Mouse (Mus musculus) brain, embryonic 14.5 days (tissue): ENCODE measurements around the gene Pkn1. TPM values are rescaled to one million over a fixed set of nuclear protein-coding genes. Genes with fewer than 3 reads are reported as not detected.

Experiments
- DNase-seq: peaks from one replicate; pipeline ENCODE4 v3.0.0-alpha.2; 2011; ENCODE audit warnings: low read depth
- CTCF ChIP-seq: fragments of 200-500 bp; IDR thresholded peaks from 2 replicates; pipeline ENCODE4 v1.5.1; 2012; ENCODE audit warnings: inconsistent platforms, mild to moderate bottlenecking, moderate library complexity, borderline replicate concordance; ENCODE audit not compliant: insufficient read depth, insufficient read length; ENCODE audit errors: extremely low read depth
- POLR2A ChIP-seq: fragments of 200-500 bp; IDR thresholded peaks from 2 replicates; pipeline ENCODE4 v1.6.1; 2012; ENCODE audit warnings: mild to moderate bottlenecking, inconsistent platforms, borderline replicate concordance; ENCODE audit not compliant: poor library complexity, insufficient read depth, insufficient read length, severe bottlenecking; ENCODE audit errors: extremely low read depth
- polyA plus RNA-seq: library from polyadenylated mRNA; depleted of rRNA; stranded (reverse); fragments of >200 nt; gene quantifications from 2 replicates; pipeline ENCODE4 v1.2.3, GENCODE M21; 2012

Pkn1 gene
- polyA plus RNA-seq, 1 experiment: 74.6 TPM

DNA sequence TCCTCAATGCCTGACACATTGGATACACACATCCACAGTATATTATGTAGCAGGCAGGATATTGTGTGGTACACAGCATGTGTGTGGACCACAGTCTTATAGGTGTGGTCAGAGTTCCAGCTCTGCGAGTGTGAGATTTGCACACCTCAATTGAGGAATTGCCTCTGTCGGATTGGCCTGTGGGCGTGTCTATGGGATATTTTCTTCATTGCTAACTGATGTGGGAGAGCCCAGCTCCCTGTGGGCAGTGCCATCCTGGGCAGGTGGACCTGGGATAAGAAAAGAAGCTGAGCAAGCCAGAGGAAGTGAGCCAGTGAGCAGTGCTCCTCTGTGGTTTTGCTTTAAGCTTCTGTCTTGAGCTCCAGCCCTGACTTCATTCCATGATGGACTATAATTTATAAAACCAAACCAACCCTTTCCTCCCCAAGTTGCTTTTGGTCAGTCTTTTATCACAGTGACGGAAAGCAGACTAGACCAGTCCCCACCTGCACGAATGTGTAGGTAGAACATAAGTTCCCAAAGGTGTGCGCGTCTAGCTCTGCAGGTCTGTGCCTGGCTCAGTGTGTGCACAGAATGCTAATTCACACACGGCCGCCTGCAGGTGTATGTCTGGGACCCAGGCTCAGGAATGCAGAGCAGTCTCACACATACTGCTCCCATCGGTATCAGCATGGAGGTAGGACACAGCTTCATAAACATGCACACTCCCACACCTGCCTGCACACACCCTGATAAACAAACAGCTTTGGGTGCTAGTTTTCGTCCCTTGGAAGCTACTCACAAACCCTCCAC, 4.4 kb downstream of the Pkn1 start:
- TF ChIP-seq CTCF (no peak), POLR2A (no peak)
- no peak for DNase-seq

DNA sequence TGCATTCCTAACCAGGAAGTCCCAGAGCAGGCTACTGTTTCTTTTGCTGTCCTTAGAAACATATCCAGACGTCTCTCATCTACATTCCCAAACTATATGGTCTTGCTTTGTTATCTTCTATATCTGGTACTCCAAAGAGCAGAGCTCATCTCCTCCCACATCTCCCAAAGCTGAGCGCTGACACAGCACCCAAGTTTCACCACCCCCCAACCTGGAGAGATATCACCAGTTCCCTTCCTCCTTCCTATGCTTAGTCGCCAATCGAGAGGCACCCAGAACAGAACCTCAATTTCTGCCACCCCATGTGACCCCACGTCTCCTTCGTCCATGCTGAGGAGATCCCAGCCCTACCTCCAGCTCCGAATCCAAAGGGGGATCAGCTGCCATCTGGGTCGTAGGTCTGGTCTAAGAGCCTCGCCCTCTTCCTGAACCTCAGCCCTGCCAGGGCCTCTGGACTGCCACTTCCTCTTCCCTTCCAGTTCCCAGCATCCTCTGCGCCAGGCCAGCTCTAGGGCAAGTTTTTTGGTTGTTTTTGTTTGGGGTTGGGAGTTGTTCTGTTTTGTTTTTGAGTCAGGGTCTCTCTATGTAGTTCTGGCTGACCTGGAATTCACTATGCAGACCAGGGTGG, 5.3 kb downstream of the Pkn1 start:
- no peak for TF ChIP-seq POLR2A
- no peak for DNase-seq

DNA sequence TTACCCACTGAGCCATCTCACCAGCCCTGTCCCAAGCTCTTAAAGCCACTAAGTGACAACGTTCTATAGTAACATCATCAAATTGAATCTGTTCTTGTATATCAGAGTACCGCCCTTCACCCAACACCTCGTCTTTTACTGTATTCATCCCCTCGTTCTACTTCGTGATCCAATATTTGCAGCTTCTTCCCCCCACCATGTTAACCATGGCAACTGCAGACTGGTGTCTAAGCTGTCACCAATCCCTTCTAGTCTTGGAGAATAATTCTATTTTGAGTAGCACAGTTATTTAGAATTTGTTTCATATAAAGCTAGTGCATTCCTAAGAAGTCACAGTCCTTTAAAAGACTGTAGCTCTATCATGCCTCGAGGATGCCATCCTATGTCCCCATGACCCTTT, 9.7 kb downstream of the Pkn1 start:
- no peak for TF ChIP-seq POLR2A
- no peak for TF ChIP-seq CTCF
- no peak for DNase-seq

DNA sequence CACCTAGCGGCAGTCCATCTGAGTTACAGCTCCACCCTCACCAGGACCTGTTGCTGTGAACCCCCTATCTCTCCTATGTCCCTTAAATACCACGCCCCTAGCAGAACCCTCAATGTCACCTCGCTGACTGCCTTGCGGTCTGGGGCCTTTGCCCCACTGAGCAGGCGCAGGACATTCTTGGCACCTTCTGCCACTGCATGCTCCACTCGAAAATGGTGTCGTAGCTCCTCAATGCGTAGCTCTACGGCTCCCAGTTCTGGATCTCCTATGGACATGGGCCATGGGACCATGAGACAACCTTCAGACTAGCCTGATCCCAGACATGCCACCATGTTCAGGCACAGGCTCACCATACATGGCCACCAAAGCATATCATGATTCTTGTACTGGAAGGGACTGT, 14.5 kb downstream of the Pkn1 start:
- TF ChIP-seq POLR2A (no peak), CTCF (no peak)
- no peak for DNase-seq

DNA sequence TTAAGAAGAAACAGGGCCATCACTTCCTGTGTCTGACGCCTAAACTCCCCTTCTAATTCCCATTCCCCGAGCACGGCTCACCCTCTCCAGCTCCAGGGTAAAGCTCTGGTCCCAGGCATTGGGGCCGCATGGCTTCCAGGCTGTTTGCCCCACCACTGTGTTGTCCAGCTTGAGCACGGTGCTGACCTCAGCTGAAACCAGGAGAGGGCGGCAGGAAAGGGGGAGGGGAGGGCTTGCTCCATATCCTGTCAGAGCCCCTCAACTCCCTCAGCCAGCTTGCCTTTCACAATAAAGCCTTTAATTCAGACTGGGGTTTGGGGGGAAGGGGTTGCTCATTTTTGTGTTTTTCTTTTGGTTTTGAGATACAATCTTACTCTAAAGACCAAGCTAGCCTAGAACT, 17.9 kb downstream of the Pkn1 start:
- TF ChIP-seq CTCF (no peak), POLR2A (no peak)
- DNase-seq: no peak

DNA sequence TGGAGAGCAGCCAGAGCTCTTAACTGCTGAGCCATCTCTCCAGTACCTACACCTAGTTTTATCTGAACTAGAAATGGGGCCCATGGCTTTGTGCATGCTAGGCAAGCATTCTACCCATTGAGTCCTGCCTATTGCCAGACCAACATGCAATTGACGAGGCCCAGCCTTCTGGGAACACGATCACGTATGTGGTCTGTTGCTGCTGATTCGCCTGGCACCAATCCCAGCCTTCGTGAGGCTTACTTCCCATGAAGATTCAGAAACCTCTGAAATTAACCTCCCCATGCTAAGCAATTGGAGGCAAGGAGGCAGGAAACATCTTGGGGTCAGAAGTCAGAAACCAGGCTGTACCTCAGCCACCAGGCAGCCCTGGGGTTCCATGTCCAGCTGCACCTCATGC, 18.4 kb downstream of the Pkn1 start:
- DNase-seq: no peak

DNA sequence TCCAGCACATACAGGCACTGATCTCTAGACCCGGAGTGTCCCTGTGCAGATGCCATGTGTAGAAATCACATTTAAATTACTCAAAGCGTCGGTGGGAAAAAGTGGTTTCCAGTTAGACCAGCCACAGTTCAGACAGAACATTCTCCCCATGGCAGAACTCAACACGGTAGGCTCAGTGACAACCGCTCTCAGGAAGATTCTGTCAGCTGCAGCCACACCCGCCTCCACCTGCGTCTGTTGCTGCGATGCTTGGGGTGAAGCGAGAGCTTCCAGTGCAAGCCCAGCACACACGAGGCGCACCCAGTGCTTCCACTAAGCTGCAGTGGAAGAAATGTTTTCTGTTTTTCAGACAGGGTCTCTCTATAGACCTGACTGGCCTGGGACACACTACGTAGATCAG, 19.1 kb downstream of the Pkn1 start:
- DNase-seq: no peak
- TF ChIP-seq POLR2A: no peak
- no peak for TF ChIP-seq CTCF

More for the DNA sequence above, 18.4 kb downstream of the Pkn1 start:
- TF ChIP-seq POLR2A (no peak), CTCF (no peak)

DNA sequence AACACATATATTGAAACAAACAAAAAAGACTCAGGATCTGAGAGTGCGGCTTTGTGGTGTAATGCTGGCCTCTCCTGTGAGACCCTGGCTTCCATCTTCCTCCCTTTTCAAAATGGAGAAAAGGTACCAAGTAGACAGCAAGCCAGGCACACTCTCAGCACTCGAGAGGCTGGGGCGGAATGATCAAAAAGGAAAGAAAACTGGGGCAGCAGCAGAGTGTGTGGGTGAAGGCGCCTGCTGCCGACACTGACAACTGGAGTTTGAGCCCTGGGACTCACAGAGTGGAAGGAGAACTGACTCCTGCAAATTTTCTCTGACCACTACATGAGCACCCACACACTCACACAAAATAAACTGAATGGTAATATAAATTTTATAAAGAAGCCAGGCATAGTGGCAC, 24.5 kb downstream of the Pkn1 start:
- DNase-seq: no peak

DNA sequence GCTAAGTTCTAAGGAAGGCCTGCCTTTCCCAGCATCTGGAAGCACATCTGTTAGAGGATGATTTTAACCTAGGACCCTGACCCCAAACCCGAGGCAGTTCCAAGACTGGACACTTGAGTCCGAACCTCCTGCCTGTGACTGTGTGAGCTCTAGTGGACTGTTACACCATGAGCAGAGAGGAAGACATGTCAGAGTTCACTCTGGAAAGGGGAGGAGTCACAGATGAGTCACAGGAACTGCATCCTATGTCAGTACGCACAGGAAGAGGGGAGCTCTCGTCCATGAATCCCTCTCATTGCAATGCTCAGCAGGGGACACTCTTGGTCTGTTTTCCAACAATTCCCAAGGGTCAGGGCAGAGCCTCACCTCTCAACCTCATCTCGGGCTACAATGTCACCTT, 26.0 kb downstream of the Pkn1 start:
- DNase-seq: no peak
- TF ChIP-seq POLR2A: no peak
- no peak for TF ChIP-seq CTCF

More for the DNA sequence above, 24.5 kb downstream of the Pkn1 start:
- TF ChIP-seq CTCF: no peak
- TF ChIP-seq POLR2A: no peak

DNA sequence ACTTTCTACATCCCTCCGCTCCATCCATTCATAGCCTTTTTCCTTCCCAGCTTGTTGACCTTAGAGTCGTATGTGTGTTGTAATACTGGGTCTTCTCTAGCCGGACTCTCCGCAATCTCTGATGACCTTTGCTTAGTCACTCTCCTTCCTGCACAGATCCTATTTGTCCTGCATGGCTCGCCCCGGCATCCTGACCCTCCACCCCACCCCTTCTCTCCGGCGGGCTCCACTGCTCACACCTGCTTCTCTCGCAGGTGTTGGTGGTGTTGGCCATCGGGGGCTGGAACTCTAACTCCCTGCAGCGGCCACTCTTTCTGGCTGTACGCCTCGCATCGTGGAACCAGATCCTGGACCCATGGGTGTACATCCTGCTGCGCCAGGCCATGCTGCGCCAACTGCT, 30.0 kb downstream of the Pkn1 start:
- no peak for DNase-seq
- TF ChIP-seq POLR2A: no peak
- TF ChIP-seq CTCF: no peak

DNA sequence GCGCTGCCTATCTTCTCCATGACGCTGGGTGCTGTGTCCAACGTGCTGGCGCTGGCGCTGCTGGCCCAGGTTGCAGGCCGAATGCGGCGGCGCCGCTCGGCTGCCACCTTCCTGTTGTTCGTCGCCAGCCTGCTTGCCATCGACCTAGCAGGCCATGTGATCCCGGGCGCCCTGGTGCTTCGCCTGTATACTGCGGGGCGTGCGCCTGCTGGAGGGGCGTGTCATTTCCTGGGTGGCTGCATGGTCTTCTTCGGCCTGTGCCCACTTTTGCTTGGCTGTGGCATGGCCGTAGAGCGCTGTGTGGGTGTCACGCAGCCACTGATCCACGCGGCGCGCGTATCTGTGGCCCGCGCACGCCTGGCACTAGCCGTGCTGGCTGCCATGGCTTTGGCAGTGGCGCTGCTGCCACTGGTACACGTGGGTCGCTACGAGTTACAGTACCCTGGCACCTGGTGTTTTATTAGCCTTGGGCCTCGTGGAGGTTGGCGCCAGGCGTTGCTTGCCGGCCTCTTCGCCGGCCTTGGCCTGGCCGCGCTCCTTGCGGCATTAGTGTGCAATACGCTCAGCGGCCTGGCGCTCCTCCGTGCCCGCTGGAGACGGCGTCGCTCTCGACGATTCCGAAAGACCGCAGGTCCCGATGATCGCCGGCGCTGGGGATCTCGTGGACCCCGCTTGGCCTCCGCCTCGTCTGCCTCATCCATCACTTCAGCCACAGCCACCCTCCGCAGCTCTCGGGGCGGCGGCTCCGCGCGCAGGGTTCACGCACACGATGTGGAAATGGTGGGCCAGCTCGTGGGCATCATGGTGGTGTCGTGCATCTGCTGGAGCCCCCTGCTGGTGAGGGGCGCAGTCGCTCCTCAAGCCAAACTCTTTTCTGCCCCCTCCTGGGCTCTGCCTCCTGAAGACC, 30.7 kb downstream of the Pkn1 start:
- TF ChIP-seq POLR2A (no peak), CTCF (peak; percentile 96)
- peak; percentile 90 for DNase-seq
